Mouse (Mus musculus) midbrain, postnatal 0 days (tissue): ENCODE results near the gene Pbp2. TPM values are rescaled to one million over a fixed set of nuclear protein-coding genes. Genes with fewer than 3 reads are reported as not detected.
A peak's percentile ranks its signal among the peaks of the same experiment; 100 is the strongest.

Experiments
- ATAC-seq: fragments of 200-750 bp; cut with Nextera tagmentation; 2 replicates; pipeline ENCODE4 v1.8.0; 2017; ENCODE audit warnings: moderate number of reproducible peaks, mild to moderate bottlenecking, moderate TSS enrichment, moderate library complexity; ENCODE audit not compliant: low FRiP score
- DNase-seq: peaks from one replicate; pipeline ENCODE4 v3.0.0-alpha.2; 2015; ENCODE audit warnings: low spot score
- H3K27ac ChIP-seq: fragments of 300-500 bp; sonication (generic); 2 replicates; pipeline ENCODE4 v1.5.1; 2014; ENCODE audit warnings: low read depth, mild to moderate bottlenecking, low read length, mixed read lengths
- H3K27me3 ChIP-seq: fragments of 300-500 bp; sonication (generic); 2 replicates; pipeline ENCODE4 v1.6.1; 2014; ENCODE audit warnings: low read length, control low read depth, mixed read lengths; ENCODE audit not compliant: insufficient read depth
- H3K36me3 ChIP-seq: fragments of 300-500 bp; sonication (generic); 2 replicates; pipeline ENCODE4 v1.6.1; 2014; ENCODE audit warnings: low read length, control low read depth, mixed read lengths; ENCODE audit not compliant: insufficient read depth
- H3K4me1 ChIP-seq: fragments of 300-500 bp; sonication (generic); 2 replicates; pipeline ENCODE4 v1.6.1; 2014; ENCODE audit warnings: mild to moderate bottlenecking, control low read depth, antibody characterized with exemption, low read length, mixed read lengths; ENCODE audit not compliant: insufficient read depth
- H3K4me2 ChIP-seq: fragments of 300-500 bp; sonication (generic); 2 replicates; pipeline ENCODE4 v1.6.1; 2014; ENCODE audit warnings: low read depth, mild to moderate bottlenecking, low read length, mixed read lengths; ENCODE audit not compliant: poor library complexity, severe bottlenecking
- H3K4me3 ChIP-seq: fragments of 300-500 bp; sonication (generic); 2 replicates; pipeline ENCODE4 v1.5.1; 2014; ENCODE audit warnings: low read depth, mild to moderate bottlenecking, low read length, moderate library complexity
- H3K9ac ChIP-seq: fragments of 300-500 bp; sonication (generic); replicated peaks from 2 replicates; pipeline ENCODE4 v1.6.1; 2014; ENCODE audit warnings: mild to moderate bottlenecking, low read length, moderate library complexity, mixed read lengths; ENCODE audit not compliant: poor library complexity, severe bottlenecking
- H3K9me3 ChIP-seq: fragments of 300-500 bp; sonication (generic); 2 replicates; pipeline ENCODE4 v1.6.1; 2016; ENCODE audit warnings: low read length, control low read depth
- CTCF ChIP-seq: IDR thresholded peaks from 2 replicates; pipeline ENCODE4 v1.5.1; 2016; ENCODE audit warnings: antibody characterized with exemption, mild to moderate bottlenecking
- WGBS: fragments of 180-500 bp; shearing (Covaris S2); extraction: QIAGEN DNeasy Blood & Tissue Kit; methylation state at CpG from one replicate; pipeline ENCODE4 v1.1.7; 2014; 5-methylcytosine and 5-hydroxymethylcytosine counted together
- polyA plus RNA-seq: library from polyadenylated mRNA; unstranded; fragments of >200 nt; fragmentation: Nextera tagmentation; extraction: Ambion mirVana; gene quantifications from 2 replicates; pipeline ENCODE4 v1.2.1, GENCODE M21; 2015
- total RNA-seq: library from RNA; depleted of rRNA; stranded (reverse); fragments of >200 nt; gene quantifications from 2 replicates; pipeline ENCODE4 v1.2.3, GENCODE M21; 2014

Gene Pbp2
- total and polyA plus RNA-seq, 2 experiments from 2014 or later = not detected

- Histone ChIP-seq H3K9me3 (no peaks in the 10 kb centered on the region), H3K4me1 (no peaks in the 10 kb centered on the region), H3K27ac (no peak overlapping the region), H3K27me3 (no peaks in the 10 kb centered on the region), H3K9ac (no peak overlapping the region), H3K4me2 (no peak overlapping the region), H3K4me3 (no peak overlapping the region), H3K36me3 (no peaks in the 10 kb centered on the region)
- no peak for TF ChIP-seq CTCF
- ATAC-seq = no peak
- DNase-seq = no peak
Observed at GRCm38 (mm10) chr6:135268392-135268791, 41.8 kb downstream of the Pbp2 start.

DNA sequence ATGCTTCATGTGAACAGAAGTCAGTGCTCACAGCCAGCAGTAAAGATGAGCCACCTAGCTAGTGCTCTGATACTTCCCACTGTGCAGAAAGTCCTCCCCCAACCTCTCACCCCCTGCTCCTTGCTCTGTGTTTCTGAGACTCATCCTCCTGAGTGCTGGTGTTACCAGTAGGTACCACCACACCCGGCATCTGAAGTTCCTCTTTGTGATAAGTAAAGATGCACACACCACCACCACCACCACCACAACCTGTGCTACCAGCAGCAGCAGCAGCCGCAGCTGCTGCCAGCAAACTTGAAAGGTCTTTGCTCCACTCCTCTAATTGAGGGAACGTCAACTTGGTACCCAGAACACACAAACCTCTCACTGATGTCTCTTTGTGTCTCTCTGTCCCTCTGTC, 43.0 kb downstream of the Pbp2 start:
- Histone ChIP-seq H3K4me2 (no peak overlapping the region), H3K36me3 (no peaks in the 10 kb centered on the region), H3K9ac (no peak overlapping the region), H3K27me3 (no peaks in the 10 kb centered on the region), H3K9me3 (no peaks in the 10 kb centered on the region), H3K27ac (no peak overlapping the region), H3K4me1 (no peaks in the 10 kb centered on the region), H3K4me3 (no peak overlapping the region)
- 87% methylated on average over 3 of the region's 3 CpGs for WGBS
- no peak for TF ChIP-seq CTCF
- DNase-seq (no peak), ATAC-seq (no peak)

- Histone ChIP-seq H3K27me3 (no peaks in the 10 kb centered on the region), H3K9ac (no peak overlapping the region), H3K9me3 (no peaks in the 10 kb centered on the region), H3K4me3 (no peak overlapping the region), H3K27ac (no peak overlapping the region), H3K4me1 (no peaks in the 10 kb centered on the region), H3K36me3 (no peaks in the 10 kb centered on the region), H3K4me2 (no peak overlapping the region)
- no peak for TF ChIP-seq CTCF
- DNase-seq = no peak
- no peak for ATAC-seq
- 88% methylated on average over 1 of the region's 1 CpGs for WGBS
Observed at GRCm38 (mm10) chr6:135266056-135266455, 44.1 kb downstream of the Pbp2 start.

GRCm38 (mm10) chr6:135264136-135264535, 46.1 kb downstream of the Pbp2 start:
- ATAC-seq (no peak), DNase-seq (no peak)
- Histone ChIP-seq H3K27ac (no peak overlapping the region), H3K4me3 (no peak overlapping the region), H3K4me2 (no peak overlapping the region), H3K4me1 (no peaks in the 10 kb centered on the region), H3K9ac (no peak overlapping the region), H3K27me3 (no peaks in the 10 kb centered on the region), H3K36me3 (no peaks in the 10 kb centered on the region), H3K9me3 (no peaks in the 10 kb centered on the region)
- TF ChIP-seq CTCF = peak; percentile 27; the same call in 1 of the 2 replicates
- WGBS = 99% methylated on average over 6 of the region's 6 CpGs

DNA sequence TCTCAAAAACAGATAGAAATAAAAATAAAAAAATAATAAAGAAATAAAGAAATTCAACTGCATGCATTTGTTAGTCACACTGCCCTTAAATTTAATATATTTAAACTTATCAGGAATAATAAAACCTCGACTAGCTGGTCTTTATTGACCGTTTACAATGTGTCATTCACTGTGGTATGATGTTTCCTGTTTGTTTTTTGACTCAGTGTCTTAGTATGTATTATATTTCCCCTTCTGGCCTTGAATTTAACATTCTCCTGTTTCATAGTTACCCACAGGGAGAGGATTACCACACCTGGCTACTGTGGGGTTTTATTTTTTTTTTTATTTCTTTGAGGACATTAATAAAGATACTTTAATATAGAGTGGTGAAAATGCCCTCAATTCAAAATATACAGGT, 47.6 kb downstream of the Pbp2 start:
- H3K4me2 ChIP-seq = no peak overlapping the region
- 87% methylated on average over 2 of the region's 2 CpGs for whole genome bisulfite sequencing
- TF ChIP-seq CTCF = no peak
- no peaks in the 10 kb centered on the region for H3K27me3 ChIP-seq
- DNase-seq = no peak
- no peak overlapping the region for H3K9ac ChIP-seq
- no peaks in the 10 kb centered on the region for H3K9me3 ChIP-seq
- H3K4me3 ChIP-seq = no peak overlapping the region
- no peaks in the 10 kb centered on the region for H3K4me1 ChIP-seq
- no peak for ATAC-seq
- H3K27ac ChIP-seq = no peak overlapping the region
- no peaks in the 10 kb centered on the region for H3K36me3 ChIP-seq

DNA sequence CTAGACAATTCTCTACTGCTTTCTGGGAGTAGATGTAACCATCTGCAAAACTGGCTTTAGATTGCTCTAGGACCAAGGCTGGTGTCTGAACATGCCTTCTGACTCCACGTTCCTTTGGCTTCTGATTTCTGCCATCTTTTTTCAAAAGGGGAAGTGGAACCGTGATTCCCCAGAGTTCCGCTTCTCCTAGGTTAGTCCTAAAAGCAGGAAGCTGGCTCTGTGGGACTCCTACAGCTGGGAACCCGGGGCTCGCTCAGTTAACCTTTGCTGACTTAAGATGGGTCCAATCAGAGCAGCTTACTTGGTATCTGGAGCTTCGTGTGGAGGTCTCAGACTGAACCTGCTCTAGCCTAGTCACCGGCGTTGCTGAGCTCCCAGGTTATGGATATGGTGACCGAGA, 49.1 kb downstream of the Pbp2 start:
- Histone ChIP-seq H3K9ac (no peak overlapping the region), H3K27ac (no peak overlapping the region), H3K27me3 (no peaks in the 10 kb centered on the region), H3K4me3 (no peak overlapping the region), H3K4me2 (no peak overlapping the region), H3K9me3 (no peaks in the 10 kb centered on the region), H3K4me1 (no peaks in the 10 kb centered on the region), H3K36me3 (no peaks in the 10 kb centered on the region)
- no peak for TF ChIP-seq CTCF
- ATAC-seq (no peak), DNase-seq (no peak)
- WGBS = 88% methylated on average over 9 of the region's 9 CpGs
